Mouse (Mus musculus) forebrain, embryonic 10.5 days (tissue): ENCODE results near the gene Als2cl. TPM values are rescaled to one million over a fixed set of nuclear protein-coding genes. Genes with fewer than 3 reads are reported as not detected.
A peak's percentile ranks its signal among the peaks of the same experiment; 100 is the strongest.

Experiments
- DNase-seq: peaks from one replicate; pipeline ENCODE4 v3.0.0-alpha.2; 2017; ENCODE audit warnings: low spot score; ENCODE audit errors: extremely low spot score
- H3K27ac ChIP-seq: fragments of 300-500 bp; sonication (generic); 2 replicates; pipeline ENCODE4 v1.5.1; 2016; ENCODE audit warnings: mild to moderate bottlenecking
- H3K27me3 ChIP-seq: fragments of 300-500 bp; sonication (generic); 2 replicates; pipeline ENCODE4 v1.6.1; 2016; ENCODE audit warnings: mild to moderate bottlenecking; ENCODE audit not compliant: poor library complexity, severe bottlenecking
- H3K36me3 ChIP-seq: fragments of 300-500 bp; sonication (generic); replicated peaks from 2 replicates; pipeline ENCODE4 v1.6.1; 2016; ENCODE audit warnings: mild to moderate bottlenecking, moderate library complexity
- H3K4me1 ChIP-seq: fragments of 300-500 bp; sonication (generic); 2 replicates; pipeline ENCODE4 v1.6.1; 2016
- H3K4me3 ChIP-seq: fragments of 300-500 bp; sonication (generic); 2 replicates; pipeline ENCODE4 v1.5.1; 2016; ENCODE audit warnings: mild to moderate bottlenecking, moderate library complexity
- H3K9me3 ChIP-seq: fragments of 300-500 bp; sonication (generic); 2 replicates; pipeline ENCODE4 v1.6.1; 2016; ENCODE audit warnings: mild to moderate bottlenecking, moderate library complexity
- WGBS: fragments of 180-500 bp; shearing (Covaris S2); methylation state at CpG from one replicate; pipeline ENCODE4 v1.1.7; 2016; 5-methylcytosine and 5-hydroxymethylcytosine counted together
- polyA plus RNA-seq: library from polyadenylated mRNA; unstranded; fragments of >200 nt; fragmentation: Nextera tagmentation; extraction: Ambion mirVana; gene quantifications from 2 replicates; pipeline ENCODE4 v1.2.1, GENCODE M21; 2016

Gene Als2cl
- polyA plus RNA-seq, 1 experiment from 2014 or later: 0.97 TPM

DNA sequence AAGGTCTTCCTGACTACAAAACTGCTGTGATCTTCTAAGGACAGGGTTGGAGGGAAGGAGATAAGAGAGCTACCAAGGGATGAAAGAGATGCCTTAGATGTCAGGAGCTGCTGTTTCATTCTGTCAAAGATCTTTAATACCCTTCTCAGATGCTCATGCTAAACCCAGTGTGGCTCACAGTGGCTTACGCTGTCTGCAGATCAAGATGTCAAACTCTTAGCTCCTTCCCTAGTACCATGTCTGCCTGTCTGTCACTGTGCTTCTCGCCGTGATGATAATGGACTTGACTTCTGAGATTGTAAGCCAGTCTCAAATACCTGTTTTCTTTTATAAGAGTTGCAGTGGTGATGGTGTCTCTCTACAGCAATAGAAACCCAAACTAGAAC lies 29.0 kb downstream of the Als2cl start:
- H3K9me3 ChIP-seq: peaks cover 5% of the 10 kb centered on the region; the same call in 1 of the 2 replicates
- no peak overlapping the region for H3K27ac ChIP-seq
- DNase-seq: no peak
- H3K4me3 ChIP-seq: no peak overlapping the region
- 91% methylated on average over 3 of the region's 3 CpGs for WGBS
- H3K27me3 ChIP-seq: no peaks in the 10 kb centered on the region
- no peaks in the 10 kb centered on the region for H3K36me3 ChIP-seq
- peaks cover 6% of the 10 kb centered on the region for H3K4me1 ChIP-seq

DNA sequence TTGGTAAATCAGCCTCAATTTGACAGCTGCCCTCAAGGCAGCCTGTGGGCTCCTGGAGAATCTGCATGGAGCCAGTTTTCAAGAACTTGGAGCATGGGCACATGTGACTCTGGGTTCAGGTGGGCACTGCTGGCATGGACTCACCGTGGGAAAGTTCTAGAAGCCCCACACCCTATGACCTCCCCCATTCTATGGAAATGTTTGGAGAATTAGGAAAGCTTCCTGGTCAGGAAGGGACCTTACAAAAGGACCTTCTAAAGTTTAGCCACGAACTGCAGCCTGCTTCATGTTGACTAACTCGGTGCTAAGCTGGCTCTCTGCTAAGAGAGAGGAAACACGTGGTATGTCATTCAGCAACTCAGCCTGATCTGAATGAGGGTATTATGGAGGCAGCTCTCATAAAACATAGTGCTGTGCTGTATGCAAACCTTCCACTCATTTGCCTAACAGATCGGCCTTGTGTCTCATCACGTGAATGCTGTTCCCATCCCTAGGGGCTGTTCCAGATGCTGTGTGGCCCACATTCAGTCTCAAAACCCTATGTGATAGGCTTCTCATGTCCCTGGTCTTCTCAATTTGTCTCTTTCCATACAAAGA lies 29.8 kb downstream of the Als2cl start:
- peaks cover 6% of the 10 kb centered on the region for H3K4me1 ChIP-seq
- H3K9me3 ChIP-seq: peaks cover 5% of the 10 kb centered on the region; the same call in 1 of the 2 replicates
- no peak for DNase-seq
- H3K27ac ChIP-seq: no peak overlapping the region
- H3K27me3 ChIP-seq: no peaks in the 10 kb centered on the region
- no peaks in the 10 kb centered on the region for H3K36me3 ChIP-seq
- H3K4me3 ChIP-seq: no peak overlapping the region
- WGBS: 82% methylated on average over 6 of the region's 6 CpGs

DNA sequence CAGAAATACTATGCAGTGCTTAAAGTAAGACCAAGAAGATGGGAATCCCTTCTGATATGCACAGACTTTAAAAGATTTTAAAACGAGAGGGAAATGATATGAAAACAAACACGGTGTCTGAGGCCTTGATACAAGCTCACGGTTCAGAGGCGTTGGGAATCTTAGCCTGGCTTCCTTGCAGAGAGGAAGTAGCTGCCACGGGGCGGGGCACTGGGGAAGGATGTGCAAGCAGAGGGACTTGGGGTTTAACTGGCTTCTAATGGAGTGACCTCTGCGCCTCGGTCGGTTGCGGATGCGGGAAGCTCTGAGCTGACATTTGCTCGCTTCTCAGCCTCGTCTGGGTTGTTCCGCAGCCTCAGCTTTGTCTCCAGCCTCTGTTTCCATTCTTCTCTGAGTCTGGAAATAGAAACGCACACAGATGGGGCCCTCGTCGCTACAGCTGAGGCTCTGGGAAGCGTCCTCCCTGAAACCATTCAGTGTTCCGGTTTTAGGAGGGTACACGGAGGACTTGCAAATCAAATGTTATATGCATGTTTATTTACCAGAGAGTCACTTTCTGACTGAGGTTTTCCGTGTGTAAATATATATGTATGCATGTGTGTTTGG lies 35.1 kb downstream of the Als2cl start:
- H3K27ac ChIP-seq: no peak overlapping the region
- no peaks in the 10 kb centered on the region for H3K9me3 ChIP-seq
- WGBS: 64% methylated on average over 21 of the region's 21 CpGs
- no peak for DNase-seq
- H3K4me3 ChIP-seq: no peak overlapping the region
- no peaks in the 10 kb centered on the region for H3K36me3 ChIP-seq
- peaks cover 6% of the 10 kb centered on the region for H3K4me1 ChIP-seq
- no peaks in the 10 kb centered on the region for H3K27me3 ChIP-seq

DNA sequence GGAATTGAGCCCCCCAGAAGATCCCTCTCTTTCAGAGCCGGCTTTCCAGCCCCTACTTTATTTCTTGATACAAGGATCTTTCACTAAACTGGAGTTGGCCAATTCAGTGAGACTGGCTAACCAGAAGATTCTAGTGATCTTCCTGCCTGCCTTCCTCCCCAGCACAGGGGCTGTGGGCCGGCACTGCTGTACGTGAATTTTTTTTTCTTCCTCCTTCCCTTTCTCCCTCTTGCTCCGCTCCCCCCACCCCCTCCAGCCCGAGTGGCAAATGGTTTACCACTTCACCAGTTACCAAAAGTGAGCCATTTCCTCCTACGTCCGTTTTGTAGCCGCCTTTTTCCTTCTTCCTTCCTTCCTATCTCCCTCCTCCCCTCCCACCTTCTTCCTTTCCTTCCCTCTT lies 35.8 kb downstream of the Als2cl start:
- H3K27ac ChIP-seq: no peak overlapping the region
- no peaks in the 10 kb centered on the region for H3K27me3 ChIP-seq
- no peak for DNase-seq
- WGBS: 77% methylated on average over 8 of the region's 8 CpGs
- H3K36me3 ChIP-seq: no peaks in the 10 kb centered on the region
- peaks cover 6% of the 10 kb centered on the region for H3K4me1 ChIP-seq
- no peak overlapping the region for H3K4me3 ChIP-seq
- H3K9me3 ChIP-seq: no peaks in the 10 kb centered on the region

DNA sequence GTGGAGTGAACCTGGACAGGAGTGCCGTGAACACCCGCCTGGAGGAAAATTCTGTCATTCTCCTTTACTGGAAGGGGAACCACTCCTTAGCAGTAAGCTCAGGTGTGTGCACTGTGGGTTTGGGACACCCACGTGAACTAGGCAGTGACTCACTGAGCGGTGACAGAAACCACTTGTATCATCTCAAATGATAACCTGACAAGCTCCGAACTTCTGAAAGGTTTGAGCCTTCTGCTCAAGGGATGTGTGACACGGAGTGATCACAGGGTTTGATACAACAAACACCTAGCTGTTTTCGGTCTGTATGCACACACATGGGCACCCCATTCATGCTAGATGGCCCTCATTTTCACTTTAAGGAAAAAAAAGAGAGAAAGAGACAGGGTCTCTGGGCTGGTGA lies 37.1 kb downstream of the Als2cl start, which contains the start of gene Fam240a:
Fam240a (minus strand) TSS at position 76 of the 400 bp plus-strand sequence.
- Histone ChIP-seq H3K4me3 (no peak within 1 kb of the TSS), H3K4me1 (peaks cover 10% of the 10 kb centered on the region), H3K36me3 (no peaks in the 10 kb centered on the region), H3K9me3 (no peaks in the 10 kb centered on the region), H3K27me3 (no peaks in the 10 kb centered on the region), H3K27ac (no peak within 1 kb of the TSS)
- 91% methylated on average over 7 of the region's 7 CpGs for WGBS
- DNase-seq: no peak

DNA sequence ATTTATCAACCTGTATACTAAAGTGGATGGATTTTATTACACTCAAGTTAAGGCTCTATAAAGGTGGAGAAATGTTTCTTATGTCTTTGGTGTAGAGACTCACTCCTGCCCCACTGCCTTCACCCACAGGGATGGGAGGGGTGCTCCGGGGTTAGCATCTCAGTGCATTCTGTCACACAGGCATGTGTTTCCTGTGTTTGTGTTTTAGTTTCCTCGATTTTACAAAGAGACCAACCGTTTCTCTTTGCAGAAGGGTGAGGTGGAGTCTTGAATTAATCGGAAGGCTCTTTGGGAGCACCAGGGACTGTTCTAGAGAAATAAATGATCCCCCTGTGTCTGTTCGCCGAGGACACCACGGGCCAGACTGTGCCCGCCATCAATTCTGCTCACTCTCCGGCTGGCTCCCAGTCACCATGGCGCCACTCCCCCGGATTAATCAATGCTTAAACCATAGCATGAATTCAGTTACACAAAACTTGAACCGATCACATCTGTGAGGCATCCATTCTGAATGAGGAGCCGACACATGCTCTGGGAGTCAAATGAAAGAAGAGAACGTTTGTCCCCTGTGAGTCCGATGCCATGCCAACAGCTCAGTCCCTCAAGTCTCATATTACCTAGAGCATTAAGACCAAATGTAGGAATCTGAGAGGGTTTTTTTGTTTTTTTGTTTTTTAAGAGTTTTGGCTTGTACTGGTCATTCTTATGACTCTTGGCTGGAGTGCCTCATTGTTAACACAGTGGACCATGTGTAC lies 41.2 kb downstream of the Als2cl start:
- Histone ChIP-seq H3K27ac (no peak overlapping the region), H3K27me3 (no peaks in the 10 kb centered on the region), H3K9me3 (no peaks in the 10 kb centered on the region), H3K36me3 (no peaks in the 10 kb centered on the region), H3K4me3 (no peak overlapping the region), H3K4me1 (0 out of 2 replicates have a peak, but pooled peaks cover 4% of the 10 kb centered on the region)
- no peak for DNase-seq
- 77% methylated on average over 15 of the region's 15 CpGs for WGBS

DNA sequence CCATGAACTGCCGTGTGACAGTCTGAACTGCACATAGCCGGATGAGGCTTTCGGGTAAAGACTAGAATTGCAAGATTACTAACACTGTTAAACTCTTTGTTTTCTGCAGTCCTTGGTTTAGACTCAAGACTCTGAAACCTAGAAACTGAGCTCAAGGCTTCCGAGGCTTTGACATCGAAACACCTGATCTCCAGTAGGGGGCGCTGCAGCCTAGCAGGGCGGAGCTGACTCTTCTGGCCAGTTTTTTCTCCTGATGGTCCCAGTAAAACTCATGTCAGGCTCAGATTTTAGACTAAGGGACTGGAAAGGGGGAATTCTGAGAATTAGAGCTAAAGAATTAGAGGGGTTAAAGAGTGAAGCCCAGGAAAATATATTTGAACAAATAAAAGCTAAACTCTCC lies 43.1 kb downstream of the Als2cl start:
- Histone ChIP-seq H3K9me3 (no peaks in the 10 kb centered on the region), H3K4me3 (no peak overlapping the region), H3K36me3 (no peaks in the 10 kb centered on the region), H3K27ac (no peak overlapping the region), H3K4me1 (0 out of 2 replicates have a peak, but pooled peaks cover 4% of the 10 kb centered on the region), H3K27me3 (no peaks in the 10 kb centered on the region)
- peak; percentile 70 for DNase-seq
- WGBS: 20% methylated on average over 7 of the region's 7 CpGs

DNA sequence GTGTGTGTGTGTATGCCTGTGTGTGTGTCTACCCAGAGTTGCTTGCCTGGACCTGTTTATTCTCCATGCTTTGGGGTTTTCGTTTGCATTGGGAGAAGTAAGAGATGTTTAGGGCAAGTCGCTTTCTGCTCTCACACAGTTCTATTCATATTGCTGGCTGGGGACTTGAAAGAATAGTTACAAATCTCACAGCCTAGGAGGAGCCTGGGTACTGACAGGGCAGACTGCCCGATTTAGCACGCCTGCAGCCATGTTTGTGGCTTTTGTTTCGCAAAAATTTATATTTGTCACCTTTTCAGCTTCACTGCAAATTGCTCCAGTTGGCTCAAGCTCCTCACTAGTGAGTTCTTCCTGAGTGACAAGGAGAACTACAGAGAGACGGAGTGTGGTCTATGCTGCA lies 51.9 kb downstream of the Als2cl start:
- H3K27me3 ChIP-seq: no peaks in the 10 kb centered on the region
- no peak for DNase-seq
- no peak overlapping the region for H3K4me3 ChIP-seq
- H3K27ac ChIP-seq: no peak overlapping the region
- no peaks in the 10 kb centered on the region for H3K9me3 ChIP-seq
- H3K4me1 ChIP-seq: no peaks in the 10 kb centered on the region
- no peaks in the 10 kb centered on the region for H3K36me3 ChIP-seq
- 83% methylated on average over 6 of the region's 6 CpGs for WGBS

DNA sequence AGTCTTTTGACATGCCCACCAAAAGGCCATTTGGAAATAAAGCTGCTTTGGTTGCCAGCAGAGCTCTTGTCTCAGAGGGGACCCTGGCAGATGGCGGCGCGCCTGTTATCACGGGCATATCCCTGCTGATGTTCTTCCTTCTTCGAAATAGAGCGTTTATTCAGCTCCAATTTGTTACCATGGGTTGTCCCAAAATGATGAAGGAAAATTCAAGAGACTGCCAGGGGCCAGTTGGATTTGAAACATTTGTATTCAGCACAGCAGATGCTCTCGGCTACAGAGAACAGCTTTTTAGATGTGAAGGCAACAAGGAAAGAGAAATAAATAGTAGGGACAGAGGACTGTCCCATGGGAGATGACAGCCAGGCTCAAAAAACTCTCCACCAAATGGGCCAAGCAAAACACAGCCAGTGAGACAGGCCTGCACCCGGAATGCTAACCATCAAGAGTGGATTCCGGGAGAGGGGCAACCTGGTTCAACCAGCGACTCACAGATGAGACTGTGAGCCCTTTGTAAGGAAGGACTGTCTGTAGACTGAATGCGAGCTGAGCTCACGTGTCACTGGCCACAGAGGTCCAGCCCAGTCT lies 54.3 kb downstream of the Als2cl start:
- DNase-seq: no peak
- WGBS: 88% methylated on average over 12 of the region's 12 CpGs
- Histone ChIP-seq H3K27ac (no peak overlapping the region), H3K4me1 (0 out of 2 replicates have a peak, but pooled peaks cover 4% of the 10 kb centered on the region), H3K9me3 (no peaks in the 10 kb centered on the region), H3K4me3 (no peak overlapping the region), H3K27me3 (no peaks in the 10 kb centered on the region), H3K36me3 (no peaks in the 10 kb centered on the region)

DNA sequence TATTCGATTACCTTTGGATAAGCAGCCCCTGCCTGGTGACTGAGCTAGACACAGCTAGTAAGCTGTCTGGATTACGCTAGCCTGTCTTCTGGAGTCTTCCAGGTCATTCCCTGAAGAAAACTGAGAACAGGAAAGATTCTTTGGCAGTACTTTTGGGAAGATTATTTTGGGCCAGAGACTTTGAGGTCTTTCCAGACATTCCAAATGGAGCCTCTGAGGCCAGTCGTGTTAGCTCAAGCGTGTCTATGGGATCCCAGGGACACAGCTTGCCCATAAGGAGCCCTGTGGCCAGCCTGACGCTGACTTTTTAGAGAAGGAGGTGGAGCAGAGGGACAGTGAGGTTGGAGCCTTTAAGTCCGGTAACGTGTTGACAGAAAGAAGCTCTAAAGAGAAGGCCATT lies 56.3 kb downstream of the Als2cl start:
- Histone ChIP-seq H3K27ac (no peak overlapping the region), H3K36me3 (no peaks in the 10 kb centered on the region), H3K4me1 (0 out of 2 replicates have a peak, but pooled peaks cover 4% of the 10 kb centered on the region), H3K4me3 (no peak overlapping the region), H3K27me3 (no peaks in the 10 kb centered on the region), H3K9me3 (no peaks in the 10 kb centered on the region)
- no peak for DNase-seq
- WGBS: 91% methylated on average over 7 of the region's 7 CpGs

DNA sequence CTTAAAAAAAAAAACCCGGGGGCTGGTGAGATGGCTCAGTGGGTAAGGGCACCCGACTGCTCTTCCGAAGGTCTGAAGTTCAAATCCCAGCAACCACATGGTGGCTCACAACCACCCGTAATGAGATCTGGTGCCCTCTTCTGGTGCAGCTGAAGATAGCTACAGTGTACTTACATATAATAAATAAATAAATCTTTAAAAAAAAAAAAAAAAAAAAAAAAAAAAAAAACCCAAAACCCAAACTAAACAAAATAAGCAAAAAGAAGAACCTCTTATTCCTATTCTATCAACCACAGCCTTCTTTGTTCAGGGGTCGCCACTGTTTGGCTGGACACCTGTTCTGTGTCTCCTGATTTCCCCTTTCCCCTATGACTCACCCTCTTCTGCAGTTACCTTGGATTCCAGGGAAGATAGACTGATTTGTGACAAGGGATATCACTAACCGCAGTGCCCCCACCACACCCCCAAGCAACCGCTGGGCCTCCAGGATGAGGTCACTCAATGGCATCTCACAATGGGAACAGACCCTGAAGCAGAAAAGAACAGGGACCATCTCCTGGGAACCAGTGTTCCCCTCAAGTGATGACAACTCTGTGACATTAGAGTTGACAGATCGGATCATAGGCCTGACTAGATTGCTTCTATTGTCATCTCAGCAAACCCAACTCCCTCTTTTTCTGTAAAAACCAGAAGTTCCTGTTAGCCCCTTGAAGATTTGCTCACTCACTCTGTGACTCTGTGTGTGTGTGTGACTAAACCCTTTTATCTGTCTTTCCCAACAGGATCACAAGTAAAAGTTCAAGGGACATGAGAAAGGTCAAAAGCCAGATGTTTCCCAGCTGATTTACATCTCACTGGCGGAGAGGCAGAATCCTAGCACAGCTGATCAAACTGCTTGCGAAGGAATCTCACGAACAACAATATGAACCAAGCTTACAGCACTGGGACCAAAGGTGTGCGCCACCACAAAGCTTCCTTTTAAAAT lies 58.1 kb downstream of the Als2cl start:
- no peak for DNase-seq

DNA sequence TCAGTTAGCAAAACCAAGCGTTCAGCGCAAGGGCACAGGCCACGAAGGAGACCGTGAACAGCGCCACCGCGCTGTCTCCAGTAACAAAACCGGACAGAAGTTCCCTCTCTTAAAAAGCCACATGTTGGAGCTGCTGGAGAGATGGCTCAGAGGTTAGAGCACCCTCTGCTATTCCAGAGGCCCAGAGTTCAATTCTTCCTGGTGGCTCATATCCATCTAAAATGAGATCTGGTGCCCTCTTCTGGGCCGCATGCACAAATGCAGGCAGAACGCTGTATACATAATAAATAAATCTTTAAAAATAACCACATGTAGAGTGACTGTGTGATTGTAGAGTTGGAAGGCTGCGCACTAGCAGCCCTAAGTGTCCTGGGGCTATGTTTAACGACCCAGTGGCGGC lies 64.6 kb downstream of the Als2cl start:
- Histone ChIP-seq H3K36me3 (no peaks in the 10 kb centered on the region), H3K9me3 (no peaks in the 10 kb centered on the region), H3K4me1 (peaks cover 37% of the 10 kb centered on the region), H3K27ac (no peak overlapping the region), H3K27me3 (peaks cover 69% of the 10 kb centered on the region), H3K4me3 (no peak overlapping the region)
- WGBS: 34% methylated on average over 13 of the region's 13 CpGs
- DNase-seq: no peak

More for the DNA sequence above, 58.1 kb downstream of the Als2cl start:
- no peaks in the 10 kb centered on the region for H3K9me3 ChIP-seq
- H3K27me3 ChIP-seq: peaks cover 5% of the 10 kb centered on the region; the same call in 1 of the 2 replicates
- WGBS: 76% methylated on average over 12 of the region's 12 CpGs
- H3K4me3 ChIP-seq: no peak overlapping the region
- H3K27ac ChIP-seq: no peak overlapping the region
- 0 out of 2 replicates have a peak, but pooled peaks cover 4% of the 10 kb centered on the region for H3K4me1 ChIP-seq
- H3K36me3 ChIP-seq: no peaks in the 10 kb centered on the region
